Mouse (Mus musculus) CH12.LX (cell line): Measurements from ENCODE around the gene Gm40460.
"Not testable (repeated sequence)": the region's sequence is repeated elsewhere in the genome, so short reads cannot be mapped to it uniquely, and the experiment has no call there.

Experiments used
- CHD2 ChIP-seq: IDR thresholded peaks from 2 replicates; pipeline ENCODE4 v1.6.1; 2011; ENCODE audit warnings: low read length, improper control_type of control experiment
- CTCF ChIP-seq, 2 experiments: IDR thresholded peaks in 1 of 2; conservative IDR thresholded peaks in 1 of 2; 2 replicates each; pipeline ENCODE4 v1.5.1; 2011 to 2012; ENCODE audit warnings: low read depth in 2 of 2, low read length in 2 of 2, improper control_type of control experiment in 1 of 2, inconsistent platforms in 1 of 2, mild to moderate bottlenecking in 1 of 2, moderate library complexity in 1 of 2
- HCFC1 ChIP-seq: IDR thresholded peaks from 2 replicates; pipeline ENCODE4 v1.6.1; 2012; ENCODE audit warnings: low read depth, mild to moderate bottlenecking, inconsistent platforms, low read length, improper control_type of control experiment
- MAX ChIP-seq: IDR thresholded peaks from 2 replicates; pipeline ENCODE4 v1.6.1; 2011; ENCODE audit warnings: low read length, improper control_type of control experiment
- UBTF ChIP-seq: IDR thresholded peaks from 2 replicates; pipeline ENCODE4 v1.6.1; 2012; ENCODE audit warnings: low read depth, mild to moderate bottlenecking, inconsistent platforms, low read length, improper control_type of control experiment, moderate library complexity

- TF ChIP-seq HCFC1; CTCF (conservative IDR thresholded peaks at IDR 0.05 in 1 of 2, IDR thresholded peaks at IDR 0.05 in 1 of 2; ENCODE audit: low read depth in 2 of 2, low read length in 2 of 2); MAX; CHD2; UBTF: not testable (repeated sequence)
Observed at GRCm38 (mm10) chr7:142258254-142258653, 17.4 kb upstream of the Gm40460 start, which contains the start of gene Gm2431.
